Mouse (Mus musculus) brain, adult 2 months (tissue): ENCODE data around the gene Haus8.
"Not testable (repeated sequence)": the region's sequence is repeated elsewhere in the genome, so short reads cannot be mapped to it uniquely, and the experiment has no call there.

Experiments
- DNase-seq: peaks from one replicate; pipeline ENCODE4 v3.0.0; 2011; ENCODE audit warnings: low read depth, low spot score

Haus8 gene

DNA sequence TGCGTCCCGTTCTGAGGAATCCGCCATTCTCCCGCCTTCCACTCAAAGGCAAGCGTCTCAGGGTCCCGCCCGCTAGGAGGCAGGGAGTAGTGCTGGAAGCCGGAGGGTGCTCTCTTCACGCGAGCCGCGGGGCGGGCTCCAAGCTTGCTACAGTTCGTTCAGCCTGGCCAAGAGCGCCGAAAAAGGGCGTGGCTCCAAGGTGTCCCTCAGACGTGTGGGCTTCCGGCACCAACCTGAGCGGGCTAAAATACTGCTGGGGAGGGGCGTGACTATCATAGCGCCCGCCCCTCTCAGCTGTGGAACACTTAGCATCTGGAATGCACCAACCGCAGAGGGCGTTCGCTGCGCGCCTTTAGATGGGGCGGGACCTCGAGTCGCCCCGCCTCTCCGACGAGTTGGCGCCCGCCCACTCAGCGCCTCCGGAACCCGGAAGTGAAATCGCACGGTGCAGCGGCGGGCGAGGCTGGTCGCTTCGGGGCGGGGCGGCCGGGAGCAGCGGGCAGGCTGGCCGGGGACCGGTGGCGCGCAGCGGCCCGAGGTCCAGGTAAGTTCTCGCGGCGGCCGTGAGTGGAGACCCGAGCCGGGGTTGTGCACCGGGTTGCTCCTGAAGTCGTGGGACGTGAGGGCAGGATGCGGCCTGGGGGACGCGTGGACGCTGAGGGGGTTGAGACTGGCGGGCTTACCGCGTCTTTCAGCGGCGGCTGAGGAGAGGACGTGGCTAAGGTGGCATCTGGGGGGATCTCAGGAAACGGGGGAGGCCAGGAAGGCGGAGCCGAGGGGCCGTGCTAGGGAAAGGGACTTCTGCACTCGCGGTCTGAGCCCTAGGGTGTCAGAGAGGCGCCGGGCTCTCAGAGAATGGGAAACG is at the start of gene Haus8, which contains the start of gene Myo9b:
TSS of gene Haus8 (minus strand) at position 649 of the 865 bp plus-strand sequence.
TSS of gene Myo9b (plus strand) at position 429 of the 865 bp plus-strand sequence.
- DNase-seq = peak; percentile 98

- not testable (repeated sequence) for DNase-seq
These were observed 47.0 kb upstream of the Haus8 start for GRCm38 (mm10) chr8:71319760-71320159.

- not testable (repeated sequence) for DNase-seq
These were observed 45.9 kb upstream of the Haus8 start for GRCm38 (mm10) chr8:71318610-71319009.

GRCm38 (mm10) chr8:71316486-71317031 is 43.8 kb upstream of the Haus8 start:
- peak; percentile 38 for DNase-seq

DNA sequence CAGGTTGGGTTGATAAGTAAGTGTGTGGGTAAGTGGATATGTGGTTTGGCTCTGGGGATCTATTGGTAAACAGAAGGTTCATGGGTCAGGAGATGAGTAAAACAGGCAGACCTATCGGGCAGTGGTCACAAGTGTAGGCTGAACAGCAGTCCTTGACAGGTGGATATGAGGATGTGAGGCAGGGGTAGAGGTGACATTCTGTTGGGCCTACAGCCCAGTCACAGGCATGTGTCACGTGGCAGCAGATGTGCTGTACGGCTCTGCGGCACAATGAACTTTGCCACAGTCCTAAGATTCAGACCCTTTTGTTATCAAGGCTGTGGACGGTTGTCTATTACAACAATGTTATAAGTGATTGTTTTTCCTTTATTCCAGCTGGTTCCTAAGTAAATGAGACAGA is 43.2 kb upstream of the Haus8 start:
- DNase-seq = no peak

DNA sequence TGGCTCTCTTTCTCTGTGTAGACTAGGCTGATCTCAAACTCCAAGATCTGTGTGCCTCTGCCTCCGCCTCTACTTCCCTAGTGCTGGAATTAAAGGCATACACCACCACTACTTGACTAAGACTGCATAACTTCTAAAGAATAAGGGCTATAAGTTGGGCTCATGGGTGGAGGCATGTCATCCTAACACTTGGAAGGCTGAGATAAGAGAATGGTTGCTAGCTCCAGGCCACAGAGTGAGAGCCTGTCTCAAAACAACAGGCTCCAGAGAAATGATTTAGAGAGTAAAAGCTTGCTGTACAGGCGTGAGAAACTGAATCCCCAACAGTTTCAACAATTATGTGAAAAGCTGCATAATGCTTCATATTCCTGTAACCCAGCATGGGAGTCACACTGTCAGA is 41.2 kb upstream of the Haus8 start:
- DNase-seq = no peak

DNA sequence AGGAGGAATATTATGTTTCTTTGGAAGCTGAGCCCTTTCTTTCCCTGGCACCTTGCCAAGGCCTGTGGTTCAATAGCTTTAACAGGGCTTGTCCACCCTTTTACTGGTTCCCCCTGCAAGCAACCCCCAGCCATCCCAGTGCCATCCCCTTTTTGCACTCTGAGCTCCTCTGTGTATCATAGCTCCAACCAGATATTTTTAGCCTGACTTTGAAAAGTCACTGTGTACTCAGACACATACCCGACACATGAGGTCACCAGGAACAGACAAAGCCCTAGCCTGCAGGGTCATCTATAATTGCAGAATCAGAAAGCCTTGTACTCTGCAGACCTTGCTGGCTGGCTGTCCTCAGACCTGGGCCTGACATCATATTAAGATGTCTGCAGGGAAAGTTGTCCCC is 40.0 kb upstream of the Haus8 start:
- DNase-seq = peak; percentile 20

DNA sequence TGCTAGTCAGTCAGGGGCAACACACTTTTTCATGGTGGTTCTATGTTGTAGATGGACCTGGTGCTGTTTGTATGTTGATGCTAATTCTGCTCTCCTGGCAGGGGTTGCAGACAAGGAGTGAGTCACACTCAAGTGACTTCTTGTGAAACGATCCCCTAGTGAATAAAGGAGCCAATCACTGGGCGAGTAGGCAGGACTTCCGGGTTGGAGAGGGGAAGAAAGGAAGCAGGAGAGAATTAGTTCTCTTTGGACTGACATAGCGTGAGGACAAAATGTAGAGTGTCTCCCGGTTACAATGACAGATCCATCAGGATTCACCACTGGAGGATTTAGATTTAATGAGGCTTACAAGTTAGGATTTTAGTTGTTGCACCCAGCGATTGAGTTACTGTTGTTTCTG is 37.7 kb upstream of the Haus8 start:
- peak; percentile 19 for DNase-seq

GRCm38 (mm10) chr8:71307913-71308312 is 35.2 kb upstream of the Haus8 start:
- no peak for DNase-seq

- no peak for DNase-seq
These were observed 34.6 kb upstream of the Haus8 start for GRCm38 (mm10) chr8:71307371-71307770.

DNA sequence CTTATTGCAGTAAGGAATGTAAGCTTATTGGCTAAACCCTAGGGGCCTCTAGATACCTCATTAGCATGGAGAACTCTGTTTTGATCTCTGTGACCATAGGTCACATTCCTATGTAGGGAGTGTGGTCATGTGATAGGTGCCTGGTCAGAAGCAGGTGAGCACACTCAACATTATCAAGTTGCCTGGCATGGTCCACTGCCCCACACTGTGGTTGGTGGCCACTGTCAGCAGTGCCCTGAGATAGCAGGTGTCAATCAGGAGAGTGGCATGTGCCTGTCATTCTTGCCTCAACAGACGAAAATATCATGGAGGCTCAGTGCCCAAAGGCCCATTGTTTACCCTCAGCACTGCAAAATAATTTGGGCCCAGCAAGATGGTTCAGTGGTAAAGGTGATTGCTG is 33.3 kb upstream of the Haus8 start:
- DNase-seq = no peak

DNA sequence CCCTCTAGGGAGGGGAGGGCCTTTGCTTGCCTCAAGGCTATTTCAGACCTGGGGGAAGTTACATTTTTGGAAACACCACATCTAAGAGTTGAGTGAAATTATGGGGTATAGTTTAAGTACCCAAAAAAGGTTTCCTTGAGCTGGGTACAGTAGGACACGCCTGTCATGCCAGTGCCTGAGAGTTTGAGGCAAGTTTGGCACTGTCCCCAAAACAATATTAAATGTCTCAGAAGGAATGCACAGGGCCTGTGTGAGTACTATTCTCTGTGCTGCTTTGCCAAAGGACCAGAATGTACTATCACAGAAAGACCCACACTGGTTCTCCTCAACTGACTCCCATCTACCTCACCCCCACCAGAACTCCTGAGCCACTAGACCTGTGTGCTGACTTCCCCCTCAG is 30.9 kb upstream of the Haus8 start:
- DNase-seq = no peak

DNA sequence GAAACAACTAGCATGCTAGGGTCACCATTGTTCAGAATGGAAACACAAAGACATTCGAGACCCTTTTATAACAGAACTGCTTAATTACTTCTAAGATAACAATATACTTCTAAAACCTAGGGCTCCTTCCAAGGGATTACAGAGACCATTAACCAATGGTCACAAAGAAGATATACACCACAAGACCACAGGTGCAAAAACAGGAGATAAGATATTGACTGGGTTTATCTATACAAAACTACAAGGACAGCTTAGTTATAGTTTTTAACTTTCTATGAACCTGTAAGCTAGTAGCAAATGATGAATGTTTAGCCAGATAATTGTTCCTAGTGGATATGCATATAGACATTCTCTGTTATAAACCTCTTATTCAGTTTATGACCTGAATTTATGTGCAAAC is 30.1 kb upstream of the Haus8 start:
- DNase-seq = no peak

DNA sequence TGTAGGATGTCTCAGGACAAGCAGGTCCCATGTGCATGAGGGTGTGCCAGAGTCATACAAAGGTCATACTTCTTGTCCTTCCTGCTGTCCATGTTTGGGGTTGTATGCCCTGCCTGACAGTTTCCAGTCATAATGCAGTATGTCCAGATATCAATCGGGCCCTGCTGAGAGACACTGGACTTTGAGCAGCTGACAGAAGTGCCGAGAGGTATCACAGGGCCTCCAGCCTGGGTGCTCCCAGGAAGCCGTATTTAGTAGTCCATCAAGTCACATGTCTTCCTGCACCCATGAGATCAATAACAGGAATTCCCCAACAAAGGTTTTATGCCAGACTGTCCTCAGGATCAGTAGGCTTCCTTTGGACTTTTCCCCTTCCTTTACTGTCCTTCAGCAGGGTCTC is 27.0 kb upstream of the Haus8 start:
- DNase-seq = no peak

GRCm38 (mm10) chr8:71297439-71297838 is 24.7 kb upstream of the Haus8 start:
- DNase-seq = no peak

DNA sequence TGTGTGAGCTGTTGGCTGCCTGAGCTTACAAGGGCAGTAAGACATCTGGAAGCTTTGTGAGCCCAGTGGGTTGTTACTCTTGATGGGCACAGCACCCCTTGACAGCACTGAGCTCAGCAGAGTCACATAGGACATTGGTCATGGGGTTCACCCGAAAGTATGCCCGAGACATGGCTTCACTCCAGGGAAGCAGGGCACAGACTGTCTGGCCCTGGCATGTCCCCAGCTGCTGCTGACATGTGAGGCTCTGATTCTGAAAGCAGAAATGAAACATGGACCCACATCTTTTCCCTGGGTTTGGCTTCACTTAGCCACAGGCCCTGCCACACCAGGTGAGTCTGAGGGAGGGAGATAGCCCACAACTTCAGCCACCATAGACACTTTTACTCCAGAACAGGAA is 24.1 kb upstream of the Haus8 start:
- DNase-seq = no peak

DNA sequence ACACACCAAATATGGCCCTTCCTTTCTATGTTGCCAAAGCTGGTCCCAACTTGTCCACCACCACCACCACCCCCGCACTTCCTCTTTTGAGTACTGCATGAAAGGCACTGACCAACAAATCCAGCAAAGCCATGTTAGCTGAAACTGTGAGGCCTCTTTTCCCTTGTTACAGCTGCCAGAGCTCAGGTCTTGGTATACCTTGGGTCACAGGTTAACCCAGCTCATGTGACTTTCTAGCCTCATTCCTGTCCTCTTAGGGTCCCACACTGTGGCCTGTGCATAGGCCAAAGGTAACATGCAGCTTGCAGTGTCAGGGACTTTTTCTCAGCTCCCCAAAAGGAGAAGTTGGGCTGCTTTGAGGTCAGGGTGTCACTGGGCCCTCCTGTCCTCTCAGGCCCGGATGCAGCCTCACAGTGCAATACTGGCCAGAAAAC is 23.5 kb upstream of the Haus8 start:
- DNase-seq = no peak

DNA sequence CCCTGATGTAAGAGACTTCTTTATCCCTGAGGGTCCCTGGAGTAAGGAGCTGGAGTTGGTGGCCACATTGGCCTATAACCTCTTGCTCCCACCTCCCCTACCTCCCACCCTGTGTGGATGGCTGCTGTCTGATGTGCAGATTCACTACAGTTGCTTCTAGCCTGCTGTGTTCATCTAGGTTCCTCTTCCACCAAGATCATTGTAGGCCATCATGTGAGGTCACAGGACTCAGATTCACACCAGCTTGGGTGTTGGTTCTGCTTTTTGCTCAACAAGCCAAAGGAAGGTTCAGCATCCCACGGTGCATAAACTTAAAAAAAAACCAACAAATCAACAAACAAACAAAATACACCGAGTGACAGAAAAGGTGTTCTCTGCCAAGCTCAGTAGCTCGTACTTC is 21.2 kb upstream of the Haus8 start:
- not testable (repeated sequence) for DNase-seq

DNA sequence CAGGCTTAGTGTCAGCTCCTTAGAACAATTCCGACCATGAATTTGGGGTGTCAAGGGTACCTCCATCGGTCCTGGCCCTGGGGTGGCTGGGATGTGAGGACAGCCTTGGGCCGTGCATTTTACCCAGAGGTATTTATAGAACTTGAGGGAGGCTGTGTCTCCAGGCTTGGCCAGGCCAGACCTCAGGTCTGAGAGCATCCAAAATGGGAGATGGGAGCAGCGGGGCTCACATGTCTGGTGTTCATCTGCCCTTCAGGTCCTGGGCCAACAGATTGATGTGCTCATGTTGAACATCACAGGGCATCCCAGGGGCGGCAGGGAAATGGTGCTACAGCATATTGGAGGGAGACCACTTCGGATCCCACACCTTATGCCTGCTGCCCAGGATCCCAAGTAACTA is 18.6 kb upstream of the Haus8 start:
- DNase-seq = no peak

- DNase-seq = no peak
These were observed 18.2 kb upstream of the Haus8 start for GRCm38 (mm10) chr8:71290911-71291310.

- DNase-seq = no peak
These were observed 17.5 kb upstream of the Haus8 start for GRCm38 (mm10) chr8:71290211-71290610.

GRCm38 (mm10) chr8:71289098-71289497 is 16.4 kb upstream of the Haus8 start:
- DNase-seq = peak; percentile 34

- DNase-seq = no peak
These were observed 15.8 kb upstream of the Haus8 start for GRCm38 (mm10) chr8:71288441-71288949.
